Mouse (Mus musculus): Measurements from ENCODE around the gene Kif9. TPM values are rescaled to one million over a fixed set of nuclear protein-coding genes. Genes with fewer than 3 reads are reported as not detected.
A peak's percentile ranks its signal among the peaks of the same experiment; 100 is the strongest.

The Kif9 gene
- polyA plus RNA-seq, 1 experiment from 2014 or later: 0.99 TPM

- Histone ChIP-seq H3K4me2 (ENCODE audit: low read depth, low read length) (no peak overlapping the region), H3K36me3 (ENCODE audit: control insufficient read depth, insufficient read depth, low read length) (no peaks in the 10 kb centered on the region), H3K27me3 (ENCODE audit: control insufficient read depth, insufficient read depth, low read length) (no peaks in the 10 kb centered on the region), H3K4me1 (ENCODE audit: control insufficient read depth, insufficient read depth, low read length) (peaks cover 10% of the 10 kb centered on the region), H3K9me3 (replicated peaks; ENCODE audit: control insufficient read depth, low read length) (no peaks in the 10 kb centered on the region), H3K27ac (ENCODE audit: low read length) (no peak overlapping the region), H3K4me3 (replicated peaks; ENCODE audit: low read length) (no peak overlapping the region), H3K9ac (ENCODE audit: low read length) (no peak overlapping the region)
- no peak for ATAC-seq (ENCODE audit: insufficient read depth, low FRiP score)
- WGBS: 76% methylated on average over 4 of the region's 4 CpGs
Measured at GRCm38 (mm10) chr9:110478639-110479038, 1.9 kb downstream of the Kif9 start.

DNA sequence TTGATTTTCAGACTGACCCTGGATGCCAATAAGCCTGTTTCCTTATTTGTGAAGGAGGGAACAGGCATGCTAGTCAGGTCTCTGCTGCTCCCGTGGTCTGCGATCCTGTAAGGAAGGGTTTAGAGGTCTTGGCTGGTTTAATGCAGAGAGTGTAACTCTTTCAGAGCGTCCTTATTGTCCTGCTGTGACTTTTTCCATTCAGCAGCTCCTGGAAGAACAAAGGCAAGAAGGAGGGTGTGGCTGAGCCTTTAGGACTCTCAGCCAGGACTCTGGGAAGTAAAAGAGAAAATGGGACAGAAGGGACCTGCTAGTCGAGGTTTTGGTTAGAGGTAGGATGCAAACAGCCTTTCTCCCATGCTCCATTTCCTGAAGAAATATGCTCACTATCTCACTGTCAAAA lies 12.1 kb downstream of the Kif9 start:
- Histone ChIP-seq H3K36me3 (ENCODE audit: control insufficient read depth, insufficient read depth, low read length) (no peaks in the 10 kb centered on the region), H3K9ac (ENCODE audit: low read length) (no peak overlapping the region), H3K27me3 (ENCODE audit: control insufficient read depth, insufficient read depth, low read length) (no peaks in the 10 kb centered on the region), H3K4me3 (replicated peaks; ENCODE audit: low read length) (no peak overlapping the region), H3K9me3 (replicated peaks; ENCODE audit: control insufficient read depth, low read length) (peaks cover 8% of the 10 kb centered on the region), H3K4me1 (ENCODE audit: control insufficient read depth, insufficient read depth, low read length) (no peaks in the 10 kb centered on the region), H3K4me2 (ENCODE audit: low read depth, low read length) (no peak overlapping the region), H3K27ac (ENCODE audit: low read length) (no peak overlapping the region)
- no peak for ATAC-seq (ENCODE audit: insufficient read depth, low FRiP score)
- WGBS: 51% methylated on average over 4 of the region's 4 CpGs

GRCm38 (mm10) chr9:110490913-110491312 lies 14.2 kb downstream of the Kif9 start:
- Histone ChIP-seq H3K27ac (ENCODE audit: low read length) (no peak overlapping the region), H3K9me3 (replicated peaks; ENCODE audit: control insufficient read depth, low read length) (peaks cover 8% of the 10 kb centered on the region), H3K4me3 (replicated peaks; ENCODE audit: low read length) (no peak overlapping the region), H3K4me1 (ENCODE audit: control insufficient read depth, insufficient read depth, low read length) (no peaks in the 10 kb centered on the region), H3K9ac (ENCODE audit: low read length) (no peak overlapping the region), H3K4me2 (ENCODE audit: low read depth, low read length) (no peak overlapping the region), H3K36me3 (ENCODE audit: control insufficient read depth, insufficient read depth, low read length) (no peaks in the 10 kb centered on the region), H3K27me3 (ENCODE audit: control insufficient read depth, insufficient read depth, low read length) (no peaks in the 10 kb centered on the region)
- no peak for ATAC-seq (ENCODE audit: insufficient read depth, low FRiP score)
- 63% methylated on average over 5 of the region's 5 CpGs for WGBS

DNA sequence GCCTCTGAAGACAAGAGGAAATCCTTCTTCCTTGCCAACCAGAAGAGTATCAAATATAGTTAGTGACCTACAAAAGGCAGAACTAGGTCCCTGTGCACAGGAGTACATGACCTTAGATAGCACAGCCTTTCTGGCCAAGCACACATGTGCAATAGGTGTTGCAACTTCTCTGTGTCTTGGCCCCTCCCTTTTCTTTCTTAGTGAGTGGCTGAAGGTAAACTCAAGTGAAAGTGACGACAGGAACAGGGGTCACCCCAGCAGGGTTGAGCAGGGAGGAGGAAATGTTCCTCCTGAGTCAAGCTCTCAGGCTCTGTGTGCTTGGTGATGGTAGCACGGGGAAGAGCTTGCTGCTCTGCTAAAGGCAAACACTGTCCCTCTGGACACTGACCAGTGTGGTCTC lies 49.0 kb downstream of the Kif9 start:
- no peaks in the 10 kb centered on the region for H3K27me3 ChIP-seq (ENCODE audit: control insufficient read depth, insufficient read depth, low read length)
- WGBS: 35% methylated on average over 2 of the region's 2 CpGs
- H3K4me2 ChIP-seq (ENCODE audit: low read depth, low read length): no peak overlapping the region
- H3K9ac ChIP-seq (ENCODE audit: low read length): no peak overlapping the region
- no peaks in the 10 kb centered on the region; the same call in 1 of the 2 replicates for H3K4me1 ChIP-seq (ENCODE audit: control insufficient read depth, insufficient read depth, low read length)
- no peak overlapping the region for H3K27ac ChIP-seq (ENCODE audit: low read length)
- H3K4me3 ChIP-seq (replicated peaks; ENCODE audit: low read length): no peak overlapping the region
- H3K36me3 ChIP-seq (ENCODE audit: control insufficient read depth, insufficient read depth, low read length): no peaks in the 10 kb centered on the region
- peak; percentile 71 for ATAC-seq (ENCODE audit: insufficient read depth, low FRiP score)
- H3K9me3 ChIP-seq (replicated peaks; ENCODE audit: control insufficient read depth, low read length): no peaks in the 10 kb centered on the region

DNA sequence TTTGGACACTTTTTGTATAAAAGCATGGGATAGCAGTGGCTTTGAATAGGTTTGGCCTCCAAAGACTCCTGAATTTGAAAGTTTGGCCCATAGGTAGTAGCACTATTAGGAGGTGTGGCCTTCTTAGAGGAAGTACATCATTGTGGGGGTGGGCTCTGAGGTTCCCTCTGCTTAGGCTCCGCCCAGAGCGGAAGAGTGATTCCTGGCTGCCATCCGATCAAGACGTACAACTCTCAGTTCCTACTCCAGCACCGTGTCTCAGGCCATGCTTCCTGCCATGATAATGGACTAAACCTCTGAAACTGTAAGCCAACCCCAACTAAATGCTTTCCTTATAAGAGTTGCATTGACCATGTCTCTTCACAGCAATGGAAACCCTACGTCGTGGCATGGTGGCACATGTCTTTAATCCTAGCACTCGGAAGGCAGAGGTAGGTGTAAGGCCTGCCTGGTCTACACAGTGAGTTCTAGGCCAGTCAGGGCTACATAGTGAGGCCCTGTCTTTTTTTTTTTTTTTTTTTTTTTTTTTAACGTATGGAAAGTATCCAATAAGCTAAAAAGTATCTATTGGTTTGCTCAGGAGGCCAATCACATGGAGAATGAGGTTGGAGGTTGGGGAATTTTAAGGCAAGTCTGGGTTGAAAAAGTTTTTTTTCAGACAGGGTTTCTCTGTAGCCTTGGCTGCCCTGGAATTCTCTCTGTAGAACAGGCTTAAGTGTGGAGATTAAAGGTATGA lies 52.4 kb downstream of the Kif9 start:
- Histone ChIP-seq H3K4me1 (ENCODE audit: control insufficient read depth, insufficient read depth, low read length) (peaks cover 5% of the 10 kb centered on the region), H3K9me3 (replicated peaks; ENCODE audit: control insufficient read depth, low read length) (no peaks in the 10 kb centered on the region), H3K4me3 (replicated peaks; ENCODE audit: low read length) (no peak overlapping the region), H3K27me3 (ENCODE audit: control insufficient read depth, insufficient read depth, low read length) (no peaks in the 10 kb centered on the region), H3K4me2 (ENCODE audit: low read depth, low read length) (no peak overlapping the region), H3K36me3 (ENCODE audit: control insufficient read depth, insufficient read depth, low read length) (no peaks in the 10 kb centered on the region), H3K27ac (ENCODE audit: low read length) (no peak overlapping the region), H3K9ac (ENCODE audit: low read length) (no peak overlapping the region)
- ATAC-seq (ENCODE audit: insufficient read depth, low FRiP score): no peak
- WGBS: 58% methylated on average over 9 of the region's 9 CpGs

GRCm38 (mm10) chr9:110530650-110531049 lies 53.9 kb downstream of the Kif9 start:
- H3K4me2 ChIP-seq (ENCODE audit: low read depth, low read length): 0 out of 2 replicates have a peak overlapping the region, but pooled peaks have one; percentile 60
- peak overlapping the region; percentile 45; the same call in 1 of the 2 replicates for H3K27ac ChIP-seq (ENCODE audit: low read length)
- no peak for ATAC-seq (ENCODE audit: insufficient read depth, low FRiP score)
- no peak overlapping the region for H3K4me3 ChIP-seq (replicated peaks; ENCODE audit: low read length)
- H3K27me3 ChIP-seq (ENCODE audit: control insufficient read depth, insufficient read depth, low read length): no peaks in the 10 kb centered on the region
- H3K9me3 ChIP-seq (replicated peaks; ENCODE audit: control insufficient read depth, low read length): no peaks in the 10 kb centered on the region
- no peaks in the 10 kb centered on the region for H3K36me3 ChIP-seq (ENCODE audit: control insufficient read depth, insufficient read depth, low read length)
- WGBS: 57% methylated on average over 3 of the region's 3 CpGs
- H3K9ac ChIP-seq (ENCODE audit: low read length): no peak overlapping the region
- peaks cover 15% of the 10 kb centered on the region for H3K4me1 ChIP-seq (ENCODE audit: control insufficient read depth, insufficient read depth, low read length)

GRCm38 (mm10) chr9:110531151-110531791 lies 54.5 kb downstream of the Kif9 start:
- H3K4me1 ChIP-seq (ENCODE audit: control insufficient read depth, insufficient read depth, low read length): peaks cover 15% of the 10 kb centered on the region
- no peak for ATAC-seq (ENCODE audit: insufficient read depth, low FRiP score)
- peak overlapping the region; percentile 100 for H3K9ac ChIP-seq (ENCODE audit: low read length)
- no peaks in the 10 kb centered on the region for H3K27me3 ChIP-seq (ENCODE audit: control insufficient read depth, insufficient read depth, low read length)
- peak overlapping the region; percentile 100 for H3K27ac ChIP-seq (ENCODE audit: low read length)
- H3K4me2 ChIP-seq (ENCODE audit: low read depth, low read length): peak overlapping the region; percentile 60
- no peaks in the 10 kb centered on the region for H3K9me3 ChIP-seq (replicated peaks; ENCODE audit: control insufficient read depth, low read length)
- H3K4me3 ChIP-seq (replicated peaks; ENCODE audit: low read length): peak overlapping the region; percentile 99
- WGBS: 21% methylated on average over 6 of the region's 6 CpGs
- no peaks in the 10 kb centered on the region for H3K36me3 ChIP-seq (ENCODE audit: control insufficient read depth, insufficient read depth, low read length)

DNA sequence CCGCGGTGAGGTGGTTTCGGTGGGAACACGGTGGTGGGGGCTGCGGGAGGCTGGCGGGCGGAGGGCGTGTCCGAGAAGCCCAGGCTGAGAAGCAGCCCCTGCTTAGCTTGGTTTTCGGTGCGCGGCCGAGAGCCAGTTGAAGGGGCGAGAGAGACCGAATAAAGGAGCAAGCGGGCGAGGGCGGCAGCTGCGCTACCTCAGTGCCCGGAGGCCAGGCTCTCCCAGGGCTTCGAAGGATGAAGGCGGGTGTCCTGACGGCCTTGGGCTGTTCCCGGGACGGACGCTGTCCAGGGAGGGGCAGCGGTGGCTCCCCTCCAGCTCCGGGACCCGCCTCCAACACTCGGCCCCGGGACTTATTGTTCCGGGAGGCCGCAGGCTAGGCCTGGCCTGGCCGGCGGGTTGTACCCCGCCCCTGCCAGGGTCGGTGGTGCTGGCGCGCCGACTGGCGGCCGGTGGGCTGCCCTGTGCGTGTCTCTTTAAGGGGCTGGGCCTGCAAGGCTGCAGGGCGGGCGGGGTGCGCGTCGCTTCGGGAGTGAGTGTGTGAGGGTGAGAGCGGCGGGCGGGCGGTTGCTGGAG lies 55.2 kb downstream of the Kif9 start:
- Histone ChIP-seq H3K4me1 (ENCODE audit: control insufficient read depth, insufficient read depth, low read length) (peaks cover 15% of the 10 kb centered on the region), H3K9me3 (replicated peaks; ENCODE audit: control insufficient read depth, low read length) (no peaks in the 10 kb centered on the region), H3K27ac (ENCODE audit: low read length) (peak overlapping the region; percentile 100), H3K9ac (ENCODE audit: low read length) (peak overlapping the region; percentile 100), H3K27me3 (ENCODE audit: control insufficient read depth, insufficient read depth, low read length) (no peaks in the 10 kb centered on the region), H3K36me3 (ENCODE audit: control insufficient read depth, insufficient read depth, low read length) (no peaks in the 10 kb centered on the region), H3K4me3 (replicated peaks; ENCODE audit: low read length) (peak overlapping the region; percentile 99), H3K4me2 (ENCODE audit: low read depth, low read length) (peak overlapping the region; percentile 60)
- peak; percentile 99 for ATAC-seq (ENCODE audit: insufficient read depth, low FRiP score)
- under 1% methylated on average over 48 of the region's 53 CpGs for WGBS
